8 mouse cellular contexts compared by ENCODE assay signal in genomic region chr12:36317820-36318135, GRCm38 (mm10). TPM values are rescaled to one million over a fixed set of nuclear protein-coding genes. Genes with fewer than 3 reads are reported as not detected.
DNase-seq lines count a peak whose midpoint lies in the region; ATAC-seq and TF ChIP-seq lines count a peak whose summit lies in the region.

No protein-coding gene starts in this region.

- H3K9ac ChIP-seq in kidney, embryonic 14.5 days (ENCODE audit: low read depth, low read length), result no peak overlapping the region
- no peak overlapping the region for H3K9ac ChIP-seq in forebrain, embryonic 15.5 days (replicated peaks)
- no peak overlapping the region for H3K9ac ChIP-seq in kidney, postnatal 0 days (ENCODE audit: low read depth, low read length)
- no peak overlapping the region for H3K9ac ChIP-seq in neural tube, embryonic 12.5 days

- WGBS in kidney, embryonic 14.5 days, result 20% methylated on average over 3 of the region's 3 CpGs
- WGBS in forebrain, embryonic 15.5 days, result 12% methylated on average over 3 of the region's 3 CpGs
- WGBS in kidney, postnatal 0 days, result 16% methylated on average over 3 of the region's 3 CpGs
- WGBS in neural tube, embryonic 12.5 days, result 22% methylated on average over 3 of the region's 3 CpGs
- WGBS in thymus, adult 2 months, result 53% methylated on average over 3 of the region's 3 CpGs

- no peaks in the 10 kb centered on the region for H3K36me3 ChIP-seq in kidney, embryonic 14.5 days (ENCODE audit: control insufficient read depth, insufficient read depth, low read length)
- no peaks in the 10 kb centered on the region for H3K36me3 ChIP-seq in forebrain, embryonic 15.5 days
- H3K36me3 ChIP-seq in kidney, postnatal 0 days (ENCODE audit: insufficient read depth, low read length), result no peaks in the 10 kb centered on the region
- H3K36me3 ChIP-seq in neural tube, embryonic 12.5 days, result no peaks in the 10 kb centered on the region
- no peaks in the 10 kb centered on the region for H3K36me3 ChIP-seq in thymus, adult 2 months (ENCODE audit: control insufficient read depth, insufficient read depth, low read length)

- H3K27me3 ChIP-seq in kidney, embryonic 14.5 days (ENCODE audit: control insufficient read depth, insufficient read depth, low read length), result 0 out of 2 replicates have a peak, but pooled peaks cover 3% of the 10 kb centered on the region
- no peaks in the 10 kb centered on the region for H3K27me3 ChIP-seq in forebrain, embryonic 15.5 days
- no peaks in the 10 kb centered on the region for H3K27me3 ChIP-seq in kidney, postnatal 0 days (ENCODE audit: insufficient read depth, low read length)
- no peaks in the 10 kb centered on the region for H3K27me3 ChIP-seq in neural tube, embryonic 12.5 days (replicated peaks)
- H3K27me3 ChIP-seq in thymus, adult 2 months (ENCODE audit: control insufficient read depth, insufficient read depth, low read length), result no peaks in the 10 kb centered on the region

- intact Hi-C loops in left cerebral cortex, postnatal 25 days (cut with DNase I), result no loop called here
- intact Hi-C loops in left cerebral cortex, postnatal 36 days (cut with DNase I), result no loop called here

- peak; percentile 56 for DNase-seq in kidney, adult 11 months
- peak; percentile 27 for DNase-seq in kidney, postnatal 0 days (ENCODE audit: low spot score)
- DNase-seq in thymus, adult 2 months, result no peak
- no peak for DNase-seq in left cerebral cortex, postnatal 25 days (ENCODE audit: low spot score in 2 of 2)
- DNase-seq in left cerebral cortex, postnatal 36 days (ENCODE audit: low spot score in 2 of 2), result no peak

- 0 out of 2 replicates have a peak, but pooled peaks cover 5% of the 10 kb centered on the region for H3K4me1 ChIP-seq in kidney, embryonic 14.5 days (ENCODE audit: control insufficient read depth, insufficient read depth, low read length)
- peaks cover 28% of the 10 kb centered on the region for H3K4me1 ChIP-seq in forebrain, embryonic 15.5 days
- H3K4me1 ChIP-seq in kidney, postnatal 0 days (replicated peaks; ENCODE audit: insufficient read depth, low read length), result no peaks in the 10 kb centered on the region
- H3K4me1 ChIP-seq in neural tube, embryonic 12.5 days, result no peaks in the 10 kb centered on the region
- no peaks in the 10 kb centered on the region for H3K4me1 ChIP-seq in thymus, adult 2 months (replicated peaks; ENCODE audit: control insufficient read depth, insufficient read depth, low read length)

- TF ChIP-seq CTCF in kidney, postnatal 0 days (IDR thresholded peaks at IDR 0.05; ENCODE audit: low read depth), result no peak
- TF ChIP-seq CTCF in thymus, adult 2 months (IDR thresholded peaks at IDR 0.05; ENCODE audit: borderline replicate concordance, control insufficient read depth, extremely low read depth, insufficient read depth, low read length, poor library complexity), result no peak

- no peak overlapping the region; the same call in 1 of the 2 replicates for H3K4me3 ChIP-seq in kidney, embryonic 14.5 days (ENCODE audit: low read length)
- no peak overlapping the region for H3K4me3 ChIP-seq in forebrain, embryonic 15.5 days
- H3K4me3 ChIP-seq in kidney, postnatal 0 days (replicated peaks; ENCODE audit: low read depth, low read length), result peak overlapping the region; percentile 40
- no peak overlapping the region for H3K4me3 ChIP-seq in neural tube, embryonic 12.5 days
- no peak overlapping the region for H3K4me3 ChIP-seq in thymus, adult 2 months (ENCODE audit: control insufficient read depth, insufficient read depth, low read length)

- ATAC-seq in kidney, embryonic 14.5 days (ENCODE audit: low FRiP score, low TSS enrichment), result no peak
- ATAC-seq in forebrain, embryonic 15.5 days (replicated peaks), result no peak
- no peak for ATAC-seq in kidney, postnatal 0 days (replicated peaks; ENCODE audit: low FRiP score, low read depth)
- no peak for ATAC-seq in neural tube, embryonic 12.5 days (ENCODE audit: low FRiP score, low read depth)

- no peak overlapping the region for H3K27ac ChIP-seq in kidney, embryonic 14.5 days (ENCODE audit: low read depth, low read length)
- H3K27ac ChIP-seq in forebrain, embryonic 15.5 days (replicated peaks), result no peak overlapping the region
- H3K27ac ChIP-seq in kidney, postnatal 0 days, result peak overlapping the region; percentile 37; the same call in 1 of the 2 replicates
- H3K27ac ChIP-seq in neural tube, embryonic 12.5 days, result no peak overlapping the region
- H3K27ac ChIP-seq in thymus, adult 2 months (ENCODE audit: control insufficient read depth, insufficient read depth, low read length), result no peak overlapping the region

- H3K4me2 ChIP-seq in kidney, embryonic 14.5 days (replicated peaks; ENCODE audit: low read depth, low read length), result no peak overlapping the region
- H3K4me2 ChIP-seq in forebrain, embryonic 15.5 days (replicated peaks), result peak overlapping the region; percentile 94
- peak overlapping the region; percentile 77 for H3K4me2 ChIP-seq in kidney, postnatal 0 days (ENCODE audit: low read length)
- H3K4me2 ChIP-seq in neural tube, embryonic 12.5 days (replicated peaks), result peak overlapping the region; percentile 71; the same call in 1 of the 2 replicates

- no peak for TF ChIP-seq POLR2A in thymus, adult 2 months (IDR thresholded peaks at IDR 0.05; ENCODE audit: control insufficient read depth, extremely low read depth, insufficient read depth, low read length, poor library complexity)

- H3K9me3 ChIP-seq in kidney, embryonic 14.5 days (ENCODE audit: control insufficient read depth, low read length), result no peaks in the 10 kb centered on the region
- H3K9me3 ChIP-seq in forebrain, embryonic 15.5 days, result no peaks in the 10 kb centered on the region
- no peaks in the 10 kb centered on the region for H3K9me3 ChIP-seq in kidney, postnatal 0 days (replicated peaks; ENCODE audit: low read length)
- H3K9me3 ChIP-seq in neural tube, embryonic 12.5 days, result no peaks in the 10 kb centered on the region

RNA-seq across cellular contexts. Expression of gene Sostdc1, which starts 3.8 kb away (rescaled TPM):
- polyA plus RNA-seq in kidney, embryonic 14.5 days (2014; fragmentation: Nextera tagmentation; extraction: Ambion mirVana), result 42.9 and 50.1 TPM in 2 replicates
- 7.6 and 15.3 TPM in 2 replicates for polyA plus RNA-seq in forebrain, embryonic 15.5 days (2015; fragmentation: Nextera tagmentation; extraction: Ambion mirVana)
- polyA plus RNA-seq in kidney, postnatal 0 days (2015; fragmentation: Nextera tagmentation; extraction: Ambion mirVana), result 377 and 382 TPM in 2 replicates
- 3.2 and 4.3 TPM in 2 replicates for polyA plus RNA-seq in neural tube, embryonic 12.5 days (2016; fragmentation: Nextera tagmentation; extraction: Ambion mirVana)
- 0.96 and 1.3 TPM in 2 replicates for polyA plus RNA-seq in thymus, adult 2 months (2012; rRNA removed)
- 1 to 10 TPM; 3.0 to 5.0 TPM for total RNA-seq in left cerebral cortex, postnatal 25 days (2021)
- 1 to 10 TPM; 1.3 TPM for total RNA-seq in left cerebral cortex, postnatal 36 days (2021)

Comparison
In these comparisons a context has a peak if more than half of its experiments do, and no peak if none do; other contexts are left out.
1. DNase-seq: peak in kidney, adult 11 months (single experiment) and kidney, postnatal 0 days (single experiment); none in thymus, adult 2 months (single experiment), left cerebral cortex, postnatal 25 days (0 of 2) and left cerebral cortex, postnatal 36 days (0 of 2).